Mouse (Mus musculus): Measurements from ENCODE around the gene Pex13.

- TF ChIP-seq POLR2A (IDR thresholded peaks at IDR 0.05; ENCODE audit: control insufficient read depth, low read depth, low read length) (no peak), CTCF (IDR thresholded peaks at IDR 0.05; ENCODE audit: control insufficient read depth, insufficient read depth, insufficient replicate concordance, low read depth, low read length) (no peak)
Observed at GRCm38 (mm10) chr11:23666526-23666925, 767 bp upstream of the Pex13 start.

Data from testis, adult 2 months (tissue).